Mouse (Mus musculus): ENCODE data around the gene Etv5. TPM values are rescaled to one million over a fixed set of nuclear protein-coding genes. Genes with fewer than 3 reads are reported as not detected.

Etv5 gene
- polyA plus RNA-seq (2015; fragmentation: Nextera tagmentation; extraction: Ambion mirVana): 9.5 and 9.9 TPM in 2 replicates

GRCm38 (mm10) chr16:22439499-22440177, at the start of gene Etv5:
Gene Etv5 (minus strand): TSS chr16:22439719.
- WGBS: under 1% methylated on average over 63 of the region's 63 CpGs
- H3K9me3 ChIP-seq: no peaks in the 10 kb centered on the region
- peak within 1 kb of the TSS; percentile 76 for H3K4me3 ChIP-seq (replicated peaks)
- peaks cover 27% of the 10 kb centered on the region for H3K4me1 ChIP-seq (replicated peaks)
- ATAC-seq: peak; percentile 99
- peaks cover 79% of the 10 kb centered on the region for H3K27me3 ChIP-seq
- peak within 1 kb of the TSS; percentile 71 for H3K9ac ChIP-seq (replicated peaks)
- H3K27ac ChIP-seq: 0 out of 2 replicates have a peak within 1 kb of the TSS, but pooled peaks have one; percentile 26
- peak within 1 kb of the TSS; percentile 100 for H3K4me2 ChIP-seq (replicated peaks)
- no peaks in the 10 kb centered on the region for H3K36me3 ChIP-seq

DNA sequence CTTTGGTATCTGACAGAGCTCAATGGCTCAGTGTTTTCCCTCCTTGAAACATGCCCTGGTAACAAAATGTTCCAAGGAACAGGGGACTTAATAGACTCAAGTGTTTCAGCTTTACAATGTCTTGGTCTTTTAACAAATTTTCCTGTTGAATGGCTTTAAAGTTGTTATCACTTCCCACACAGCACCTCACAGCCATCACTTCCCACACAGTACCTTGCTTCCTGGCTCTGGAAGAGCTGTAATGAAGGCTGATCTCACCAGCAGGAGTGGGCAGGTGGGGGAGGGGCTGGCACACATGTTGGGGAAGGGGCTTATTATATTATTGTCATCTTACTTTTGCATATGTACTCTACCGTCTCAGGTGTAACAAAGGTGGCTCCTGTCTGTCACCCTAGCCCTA, 44.4 kb upstream of the Etv5 start:
- H3K4me2 ChIP-seq (replicated peaks): no peak overlapping the region
- no peaks in the 10 kb centered on the region for H3K27me3 ChIP-seq
- H3K36me3 ChIP-seq: no peaks in the 10 kb centered on the region
- H3K27ac ChIP-seq: no peak overlapping the region
- no peak for ATAC-seq
- no peak overlapping the region for H3K9ac ChIP-seq (replicated peaks)
- H3K4me3 ChIP-seq (replicated peaks): no peak overlapping the region
- 92% methylated on average over 1 of the region's 1 CpGs for WGBS
- H3K4me1 ChIP-seq (replicated peaks): no peaks in the 10 kb centered on the region
- no peaks in the 10 kb centered on the region for H3K9me3 ChIP-seq

GRCm38 (mm10) chr16:22479322-22479721, 39.8 kb upstream of the Etv5 start:
- 95% methylated on average over 8 of the region's 8 CpGs for WGBS
- Histone ChIP-seq H3K9ac (replicated peaks) (no peak overlapping the region), H3K4me1 (replicated peaks) (no peaks in the 10 kb centered on the region), H3K27me3 (no peaks in the 10 kb centered on the region), H3K36me3 (no peaks in the 10 kb centered on the region), H3K27ac (no peak overlapping the region), H3K9me3 (no peaks in the 10 kb centered on the region), H3K4me2 (replicated peaks) (no peak overlapping the region), H3K4me3 (replicated peaks) (no peak overlapping the region)
- no peak for ATAC-seq

GRCm38 (mm10) chr16:22471728-22472127, 32.2 kb upstream of the Etv5 start:
- H3K4me1 ChIP-seq (replicated peaks): no peaks in the 10 kb centered on the region
- H3K36me3 ChIP-seq: no peaks in the 10 kb centered on the region
- no peak overlapping the region for H3K27ac ChIP-seq
- 93% methylated on average over 2 of the region's 2 CpGs for WGBS
- no peak for ATAC-seq
- no peaks in the 10 kb centered on the region for H3K9me3 ChIP-seq
- H3K27me3 ChIP-seq: no peaks in the 10 kb centered on the region
- H3K9ac ChIP-seq (replicated peaks): no peak overlapping the region
- no peak overlapping the region for H3K4me3 ChIP-seq (replicated peaks)
- H3K4me2 ChIP-seq (replicated peaks): no peak overlapping the region

DNA sequence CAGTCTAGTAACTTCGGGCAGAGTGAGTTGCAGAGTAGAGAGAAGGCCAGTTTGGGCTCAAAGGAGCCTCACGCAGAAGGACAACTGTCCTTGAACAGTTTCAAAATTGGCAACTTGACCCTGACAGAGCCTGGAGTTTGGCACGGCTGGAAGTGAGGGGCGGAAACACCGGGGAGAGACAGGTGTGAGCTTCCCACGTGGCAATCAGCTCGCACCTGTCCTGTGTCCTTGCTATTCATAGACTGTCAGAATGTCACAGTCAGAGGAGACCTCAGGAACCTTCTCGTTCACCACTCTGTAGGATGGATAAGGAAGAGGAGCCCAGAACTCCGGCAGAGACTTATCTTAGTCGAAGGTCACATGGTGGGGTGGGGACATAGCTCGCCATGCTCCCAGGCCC, 29.9 kb upstream of the Etv5 start:
- no peak for ATAC-seq
- Histone ChIP-seq H3K4me1 (replicated peaks) (no peaks in the 10 kb centered on the region), H3K4me3 (replicated peaks) (no peak overlapping the region), H3K9ac (replicated peaks) (no peak overlapping the region), H3K36me3 (no peaks in the 10 kb centered on the region), H3K27ac (no peak overlapping the region), H3K27me3 (no peaks in the 10 kb centered on the region), H3K9me3 (no peaks in the 10 kb centered on the region), H3K4me2 (replicated peaks) (no peak overlapping the region)
- 88% methylated on average over 11 of the region's 11 CpGs for WGBS

DNA sequence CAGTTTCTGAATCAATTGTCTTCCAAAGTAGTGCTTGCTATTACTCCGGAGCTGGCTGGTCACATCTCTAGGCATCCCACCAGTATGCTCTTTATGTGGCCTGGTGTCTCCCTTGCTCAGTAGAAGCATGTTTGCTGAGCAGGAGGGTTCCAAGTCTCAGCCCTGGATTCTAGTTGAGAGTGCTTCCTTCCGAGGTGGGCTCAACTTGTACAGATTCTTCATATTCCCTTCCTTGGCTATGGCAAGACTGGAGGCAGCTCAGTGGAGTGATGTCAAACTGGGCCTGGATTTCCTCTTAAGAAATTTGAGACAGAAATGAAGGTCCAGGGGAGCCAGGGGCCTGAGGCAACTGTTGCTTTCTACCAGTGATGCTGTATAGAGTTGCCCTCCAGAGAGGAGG, 27.6 kb upstream of the Etv5 start:
- H3K9ac ChIP-seq (replicated peaks): no peak overlapping the region
- H3K4me3 ChIP-seq (replicated peaks): no peak overlapping the region
- H3K4me1 ChIP-seq (replicated peaks): no peaks in the 10 kb centered on the region
- no peaks in the 10 kb centered on the region for H3K9me3 ChIP-seq
- no peaks in the 10 kb centered on the region for H3K27me3 ChIP-seq
- no peak for ATAC-seq
- WGBS: 94% methylated on average over 2 of the region's 2 CpGs
- H3K36me3 ChIP-seq: no peaks in the 10 kb centered on the region
- no peak overlapping the region for H3K4me2 ChIP-seq (replicated peaks)
- no peak overlapping the region for H3K27ac ChIP-seq

DNA sequence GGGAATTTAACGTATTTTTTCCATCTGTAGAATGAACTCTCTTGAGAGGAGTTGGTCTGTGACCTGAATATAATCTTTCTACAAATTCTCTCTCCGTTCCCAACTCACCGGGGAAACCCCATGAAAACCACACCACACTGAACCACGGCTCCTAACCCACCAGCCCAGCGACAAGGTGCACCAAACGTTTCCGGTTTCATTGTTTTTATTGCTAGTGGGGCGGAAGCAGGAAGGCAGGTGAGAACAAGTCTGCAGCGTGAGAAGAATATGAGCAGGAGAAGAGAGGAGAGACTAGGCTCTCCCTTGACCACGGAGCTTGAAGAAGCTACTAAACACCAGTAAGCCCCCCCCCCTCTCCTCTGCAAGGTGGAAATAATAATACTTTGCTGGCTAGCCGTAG, 26.9 kb upstream of the Etv5 start:
- no peak overlapping the region for H3K27ac ChIP-seq
- ATAC-seq: no peak
- no peaks in the 10 kb centered on the region for H3K27me3 ChIP-seq
- no peak overlapping the region for H3K9ac ChIP-seq (replicated peaks)
- H3K36me3 ChIP-seq: no peaks in the 10 kb centered on the region
- no peak overlapping the region for H3K4me3 ChIP-seq (replicated peaks)
- no peaks in the 10 kb centered on the region for H3K9me3 ChIP-seq
- 89% methylated on average over 11 of the region's 11 CpGs for WGBS
- H3K4me2 ChIP-seq (replicated peaks): no peak overlapping the region
- no peaks in the 10 kb centered on the region for H3K4me1 ChIP-seq (replicated peaks)

DNA sequence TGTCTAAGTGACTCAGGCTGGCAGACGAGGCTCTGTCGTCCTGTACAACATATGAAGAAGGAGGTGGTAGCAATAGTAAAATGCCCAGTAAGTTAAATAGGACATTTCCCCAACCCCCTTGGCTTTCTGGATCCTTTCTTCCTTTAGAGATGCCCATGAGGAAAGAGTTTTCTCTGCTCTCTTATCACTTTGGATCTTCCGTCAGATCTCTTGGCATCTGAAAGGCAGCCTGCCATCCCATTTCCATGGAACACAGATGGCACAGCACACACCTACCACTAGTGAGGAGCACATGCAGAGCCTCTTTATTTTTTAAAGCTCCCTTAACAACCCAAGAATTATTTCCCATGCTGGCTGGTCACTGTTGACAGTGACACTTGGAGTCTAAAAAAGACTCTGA, 22.7 kb upstream of the Etv5 start:
- Histone ChIP-seq H3K27me3 (no peaks in the 10 kb centered on the region), H3K27ac (no peak overlapping the region), H3K9me3 (no peaks in the 10 kb centered on the region), H3K4me3 (replicated peaks) (no peak overlapping the region), H3K9ac (replicated peaks) (no peak overlapping the region), H3K4me1 (replicated peaks) (no peaks in the 10 kb centered on the region), H3K4me2 (replicated peaks) (no peak overlapping the region), H3K36me3 (no peaks in the 10 kb centered on the region)
- ATAC-seq: no peak
- 91% methylated on average over 3 of the region's 3 CpGs for WGBS

DNA sequence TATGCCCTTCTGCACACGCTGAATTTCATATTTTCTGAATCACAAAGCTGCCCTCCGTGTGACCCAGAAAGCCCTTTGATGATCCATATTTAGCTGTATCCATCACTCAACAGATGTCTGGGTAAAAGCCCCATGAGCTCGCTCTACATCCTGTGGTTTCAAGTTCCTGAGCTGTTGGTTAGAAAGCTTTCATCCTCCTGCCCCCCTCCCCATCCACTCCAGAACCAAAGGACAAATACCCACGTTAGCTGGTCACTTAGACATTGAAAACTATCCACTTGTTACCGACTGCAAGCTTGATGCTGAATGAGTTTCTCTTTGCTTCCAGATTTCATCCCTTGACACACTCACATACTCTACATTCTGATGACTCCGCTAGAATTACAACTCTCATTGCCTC, 22.2 kb upstream of the Etv5 start:
- Histone ChIP-seq H3K9ac (replicated peaks) (no peak overlapping the region), H3K9me3 (no peaks in the 10 kb centered on the region), H3K4me3 (replicated peaks) (no peak overlapping the region), H3K36me3 (no peaks in the 10 kb centered on the region), H3K27me3 (peaks cover 2% of the 10 kb centered on the region; the same call in 1 of the 2 replicates), H3K27ac (no peak overlapping the region), H3K4me2 (replicated peaks) (no peak overlapping the region), H3K4me1 (replicated peaks) (no peaks in the 10 kb centered on the region)
- 81% methylated on average over 6 of the region's 6 CpGs for WGBS
- no peak for ATAC-seq

DNA sequence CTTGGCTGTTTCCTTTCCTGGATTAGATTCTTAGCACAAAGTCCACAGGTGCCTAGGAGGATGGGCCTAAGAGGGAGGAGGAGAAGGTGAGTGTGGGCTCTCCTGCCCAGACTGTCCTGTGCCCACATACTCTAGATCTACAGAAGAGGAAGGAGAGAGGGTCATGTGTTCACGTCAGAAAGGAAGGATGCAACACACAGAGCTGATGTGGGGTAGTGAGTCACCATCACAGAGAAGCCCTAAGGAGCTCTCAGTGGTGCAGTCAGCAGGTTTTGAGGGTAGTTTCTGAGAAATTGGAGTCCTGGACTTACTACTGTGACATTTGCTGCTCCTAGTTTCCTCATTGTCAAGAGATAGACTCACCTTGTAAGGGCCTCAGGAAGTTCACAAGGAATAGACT, 21.4 kb upstream of the Etv5 start:
- Histone ChIP-seq H3K9me3 (no peaks in the 10 kb centered on the region), H3K4me1 (replicated peaks) (no peaks in the 10 kb centered on the region), H3K9ac (replicated peaks) (no peak overlapping the region), H3K4me2 (replicated peaks) (no peak overlapping the region), H3K27me3 (peaks cover 3% of the 10 kb centered on the region; the same call in 1 of the 2 replicates), H3K36me3 (no peaks in the 10 kb centered on the region), H3K27ac (no peak overlapping the region), H3K4me3 (replicated peaks) (no peak overlapping the region)
- no peak for ATAC-seq
- 73% methylated on average over 1 of the region's 1 CpGs for WGBS

DNA sequence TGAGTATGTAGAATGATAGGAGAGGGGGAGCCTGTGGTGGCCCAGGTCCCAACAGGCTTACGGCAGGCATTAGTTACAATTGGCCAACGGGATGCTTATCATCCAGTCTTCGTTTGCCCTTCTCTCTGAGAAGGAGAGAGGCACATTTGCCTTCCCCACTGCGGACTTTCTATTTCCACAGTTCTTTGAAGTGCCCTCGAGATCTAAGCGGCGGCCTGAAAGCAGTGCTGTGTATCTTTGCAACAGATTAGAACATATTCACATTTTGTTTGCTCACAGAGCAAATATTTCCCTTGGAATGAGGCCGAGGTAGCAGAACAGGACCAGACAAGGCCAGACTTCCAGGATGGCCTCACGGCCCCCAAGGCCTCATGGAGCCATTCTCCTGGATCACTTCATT, 12.6 kb upstream of the Etv5 start:
- Histone ChIP-seq H3K27me3 (peaks cover 3% of the 10 kb centered on the region; the same call in 1 of the 2 replicates), H3K9me3 (no peaks in the 10 kb centered on the region), H3K4me2 (replicated peaks) (no peak overlapping the region), H3K9ac (replicated peaks) (no peak overlapping the region), H3K36me3 (no peaks in the 10 kb centered on the region), H3K27ac (no peak overlapping the region), H3K4me3 (replicated peaks) (no peak overlapping the region), H3K4me1 (replicated peaks) (no peaks in the 10 kb centered on the region)
- 79% methylated on average over 9 of the region's 9 CpGs for WGBS
- ATAC-seq: no peak

DNA sequence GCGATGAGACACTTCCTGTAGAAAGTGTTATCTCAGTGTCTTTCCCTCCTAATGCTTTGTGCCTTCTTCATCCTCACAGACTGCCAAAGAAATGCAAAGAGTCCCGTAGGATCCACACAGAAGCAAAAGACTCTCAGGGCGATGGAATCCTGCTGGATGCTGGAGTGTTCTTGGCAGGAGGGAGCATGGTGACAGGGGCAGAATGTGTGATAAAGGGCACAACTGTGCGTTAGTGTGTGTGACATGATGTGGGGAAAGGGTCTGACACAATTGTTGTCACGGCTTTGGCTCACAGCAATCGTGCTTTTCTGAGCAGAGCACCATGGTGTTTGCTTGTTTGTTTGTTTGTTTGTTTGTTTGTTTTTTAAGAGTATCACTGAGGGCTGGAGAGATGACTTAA, 8.6 kb upstream of the Etv5 start:
- WGBS: 87% methylated on average over 6 of the region's 6 CpGs
- H3K4me3 ChIP-seq (replicated peaks): no peak overlapping the region
- H3K9ac ChIP-seq (replicated peaks): no peak overlapping the region
- no peaks in the 10 kb centered on the region for H3K36me3 ChIP-seq
- no peaks in the 10 kb centered on the region for H3K4me1 ChIP-seq (replicated peaks)
- H3K27ac ChIP-seq: no peak overlapping the region
- no peak for ATAC-seq
- no peak overlapping the region for H3K4me2 ChIP-seq (replicated peaks)
- H3K9me3 ChIP-seq: no peaks in the 10 kb centered on the region
- H3K27me3 ChIP-seq: peaks cover 12% of the 10 kb centered on the region

GRCm38 (mm10) chr16:22444786-22445185, 5.3 kb upstream of the Etv5 start:
- ATAC-seq: no peak
- 69% methylated on average over 6 of the region's 6 CpGs for WGBS
- no peak overlapping the region for H3K4me2 ChIP-seq (replicated peaks)
- peaks cover 42% of the 10 kb centered on the region for H3K27me3 ChIP-seq
- H3K36me3 ChIP-seq: no peaks in the 10 kb centered on the region
- no peaks in the 10 kb centered on the region for H3K9me3 ChIP-seq
- H3K4me3 ChIP-seq (replicated peaks): no peak overlapping the region
- no peak overlapping the region for H3K9ac ChIP-seq (replicated peaks)
- H3K27ac ChIP-seq: no peak overlapping the region
- peaks cover 18% of the 10 kb centered on the region for H3K4me1 ChIP-seq (replicated peaks)

Data from midbrain, embryonic 13.5 days (tissue).